Comparison of ENCODE assay signal across 8 mouse cellular contexts in the genomic region with DNA sequence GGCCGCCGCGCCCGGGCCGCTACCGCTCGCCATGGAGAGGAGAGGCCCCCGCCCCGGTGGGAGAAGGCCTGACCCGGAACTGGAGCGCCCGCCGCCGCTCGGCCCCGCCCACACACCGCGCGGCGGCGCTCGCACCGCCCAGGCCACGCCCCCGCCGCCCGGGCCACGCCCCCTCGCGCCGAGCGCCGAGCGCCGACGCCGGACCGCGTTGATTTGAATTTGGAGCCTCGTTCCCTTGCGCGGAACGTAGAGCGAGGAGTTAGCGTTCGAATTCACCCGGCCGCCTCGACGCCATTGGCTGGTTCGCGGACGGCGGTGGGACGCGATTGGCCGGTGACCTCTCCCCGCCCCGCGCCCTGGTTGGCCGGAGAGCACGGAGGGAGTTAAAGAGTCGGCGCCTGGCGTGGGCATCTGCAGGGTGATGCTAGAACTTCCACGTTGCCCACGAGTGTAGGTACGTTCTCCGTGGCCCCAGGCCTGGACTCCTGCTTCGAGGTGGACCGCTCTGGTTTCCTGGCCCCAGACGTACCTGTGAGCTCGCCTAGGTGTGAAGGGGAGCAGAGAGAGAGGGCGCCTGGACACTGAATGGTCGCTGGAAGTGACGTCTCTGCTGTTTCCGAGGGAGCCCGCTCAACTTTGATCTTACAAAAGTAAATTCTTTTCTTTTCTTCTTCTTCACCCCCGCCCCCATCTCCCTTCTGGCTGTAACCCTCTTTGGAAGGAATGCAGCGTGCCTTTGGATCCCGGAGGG. TPM values are rescaled to one million over a fixed set of nuclear protein-coding genes. Genes with fewer than 3 reads are reported as not detected.
DNase-seq lines count a peak whose midpoint lies in the region; ATAC-seq and TF ChIP-seq lines count a peak whose summit lies in the region.

A gene (minus strand): TSS at position 104 of the 751 bp plus-strand sequence.
A gene (plus strand): TSS at position 192 of the 751 bp plus-strand sequence.

- no peaks in the 10 kb centered on the region for H3K27me3 ChIP-seq in MEL (ENCODE audit: control insufficient read depth in 1 of 2, insufficient read depth in 2 of 2, low read length in 2 of 2)
- H3K27me3 ChIP-seq in cerebellum, adult 2 months (ENCODE audit: control insufficient read depth, insufficient read depth, low read length): no peaks in the 10 kb centered on the region
- H3K27me3 ChIP-seq in lung, embryonic 16.5 days (ENCODE audit: control insufficient read depth, insufficient read depth, low read depth, low read length): no peaks in the 10 kb centered on the region

- peaks cover 11 to 36% of the 10 kb centered on the region in 2 experiments for H3K36me3 ChIP-seq in MEL (ENCODE audit: control insufficient read depth in 1 of 2, insufficient read depth in 2 of 2, low read length in 2 of 2)
- 0 out of 2 replicates have a peak, but pooled peaks cover under 1% of the 10 kb centered on the region for H3K36me3 ChIP-seq in lung, embryonic 16.5 days (ENCODE audit: control insufficient read depth, insufficient read depth, low read length)

- H3K4me1 ChIP-seq in MEL (ENCODE audit: control insufficient read depth in 1 of 2, insufficient read depth in 2 of 2, low read length in 2 of 2): peaks cover 13 to 27% of the 10 kb centered on the region in 2 experiments
- peaks cover 8% of the 10 kb centered on the region for H3K4me1 ChIP-seq in cerebellum, adult 2 months (ENCODE audit: control insufficient read depth, insufficient read depth, low read length)
- H3K4me1 ChIP-seq in lung, embryonic 16.5 days (replicated peaks; ENCODE audit: control insufficient read depth, insufficient read depth, low read length): peaks cover 17% of the 10 kb centered on the region

- TF ChIP-seq POLR2A in MEL (IDR thresholded peaks at IDR 0.05; ENCODE audit: control insufficient read depth in 1 of 2, insufficient read depth in 1 of 2, low read depth in 1 of 2, low read length in 2 of 2, poor library complexity in 1 of 2): peak in 1 of 2 experiments; percentile 93; a peak in 3 of 4 replicates
- TF ChIP-seq POLR2A in cerebellum, adult 2 months (IDR thresholded peaks at IDR 0.05; ENCODE audit: borderline replicate concordance, insufficient read depth, low read length): 0 out of 2 replicates have a peak, but pooled peaks have one; percentile 29

- no peak for TF ChIP-seq CTCF in MEL (IDR thresholded peaks at IDR 0.05 in 2 of 3, conservative IDR thresholded peaks at IDR 0.05 in 1 of 3; ENCODE audit: control insufficient read depth in 1 of 3, insufficient read depth in 1 of 3, low read depth in 2 of 3, low read length in 3 of 3, poor library complexity in 1 of 3, severe bottlenecking in 1 of 3)
- no peak for TF ChIP-seq CTCF in cerebellum, adult 2 months (IDR thresholded peaks at IDR 0.05; ENCODE audit: borderline replicate concordance, insufficient read depth, low read depth, low read length)

- peaks cover 63% of the 10 kb centered on the region for H3K79me2 ChIP-seq in MEL (ENCODE audit: control insufficient read depth, insufficient read depth, low read length, poor library complexity)

- peak in 1 of 2 experiments; percentile 5; a peak in 1 of 4 replicates for TF ChIP-seq EP300 in MEL (IDR thresholded peaks at IDR 0.05; ENCODE audit: low read depth in 1 of 2, low read length in 2 of 2)

- H3K4me2 ChIP-seq in lung, embryonic 16.5 days (ENCODE audit: low read depth, low read length): peak within 1 kb of the TSS; percentile 74

- H3K9me3 ChIP-seq in MEL (replicated peaks; ENCODE audit: insufficient read depth, low read length): no peaks in the 10 kb centered on the region
- H3K9me3 ChIP-seq in lung, embryonic 16.5 days (ENCODE audit: control insufficient read depth, low read length): no peaks in the 10 kb centered on the region

- ATAC-seq in hematopoietic stem cell, adult 5-6 weeks (replicated peaks in 1 of 2; ENCODE audit: insufficient read depth in 1 of 2, low FRiP score in 2 of 2, low TSS enrichment in 1 of 2, low read depth in 1 of 2, poor library complexity in 2 of 2, severe bottlenecking in 2 of 2): peak; percentile 82 to 91
- peak; percentile 96 for ATAC-seq in lung, embryonic 16.5 days (ENCODE audit: low read depth)

- H3K27ac ChIP-seq in MEL (ENCODE audit: control insufficient read depth, low read depth, low read length): peak within 1 kb of the TSS; percentile 93
- H3K27ac ChIP-seq in cerebellum, adult 2 months (ENCODE audit: insufficient read depth, low read length): peak within 1 kb of the TSS; percentile 45
- peak within 1 kb of the TSS; percentile 94 for H3K27ac ChIP-seq in lung, embryonic 16.5 days (ENCODE audit: low read length)

- no peak for TF ChIP-seq RAD21 in MEL (IDR thresholded peaks at IDR 0.05; ENCODE audit: low read depth, low read length)

- H3K4me3 ChIP-seq in MEL (ENCODE audit: control insufficient read depth in 1 of 2, insufficient read depth in 1 of 2, low read depth in 2 of 2, low read length in 2 of 2): peak within 1 kb of the TSS; percentile 94 to 97
- H3K4me3 ChIP-seq in cerebellum, adult 2 months (replicated peaks; ENCODE audit: insufficient read depth, low read depth, low read length): peak within 1 kb of the TSS; percentile 99
- H3K4me3 ChIP-seq in lung, embryonic 16.5 days (ENCODE audit: low read length): peak within 1 kb of the TSS; percentile 98

- under 1% methylated on average over 80 of the region's 81 CpGs for WGBS in cerebellum, adult 2 months
- 0% methylated on average over 34 of the region's 81 CpGs for WGBS in lung, embryonic 16.5 days

- H3K9ac ChIP-seq in MEL (ENCODE audit: control insufficient read depth, low read depth, low read length, poor library complexity, severe bottlenecking): peak within 1 kb of the TSS; percentile 91
- peak within 1 kb of the TSS; percentile 99 for H3K9ac ChIP-seq in lung, embryonic 16.5 days (ENCODE audit: low read length)

- DNase-seq in MEL (ENCODE audit: low read depth, low spot score): peak; percentile 96
- DNase-seq in cerebellum, adult 2 months: peak; percentile 94
- DNase-seq in forelimb bud, embryonic 11.5 days (ENCODE audit: low read depth, low spot score): peak; percentile 93
- peak; percentile 56 for DNase-seq in layer of hippocampus, adult 9-10 months (ENCODE audit: low spot score)
- peak; percentile 81 for DNase-seq in ovary, postnatal 10 days (ENCODE audit: low spot score)
- peak; percentile 91 to 93 for DNase-seq in thymus, postnatal 10 days (ENCODE audit: low spot score in 2 of 2)

TF ChIP-seq in MEL, 35 proteins besides CTCF, POLR2A, EP300 and RAD21 (continues in another document):
- TF ChIP-seq NRF1 (IDR thresholded peaks at IDR 0.05; ENCODE audit: insufficient read depth, low read depth, low read length, poor library complexity, severe bottlenecking) (peak; percentile 40; the same call in 1 of the 2 replicates), TCF12 (IDR thresholded peaks at IDR 0.05; ENCODE audit: low read depth, low read length) (0 out of 2 replicates have a peak, but pooled peaks have one; percentile 23), GATA1 (IDR thresholded peaks at IDR 0.05; ENCODE audit: low read depth, low read length) (no peak), ZMIZ1 (IDR thresholded peaks at IDR 0.05; ENCODE audit: low read depth, low read length) (peak; percentile 63; the same call in 1 of the 2 replicates), TBP (IDR thresholded peaks at IDR 0.05; ENCODE audit: low read depth, low read length) (0 out of 2 replicates have a peak, but pooled peaks have one; percentile 42), MAFK (IDR thresholded peaks at IDR 0.05; ENCODE audit: borderline replicate concordance, low read depth, low read length) (no peak), MYC (IDR thresholded peaks at IDR 0.05; ENCODE audit: low read depth, low read length) (0 out of 2 replicates have a peak, but pooled peaks have one; percentile 40), ZC3H11A (IDR thresholded peaks at IDR 0.05; ENCODE audit: low read depth, low read length) (no peak), RCOR1 (IDR thresholded peaks at IDR 0.05; ENCODE audit: low read depth, low read length) (no peak), TAL1 (IDR thresholded peaks at IDR 0.05; ENCODE audit: low read length) (no peak), MYB (IDR thresholded peaks at IDR 0.05; ENCODE audit: low read depth, low read length) (no peak), HCFC1 (IDR thresholded peaks at IDR 0.05; ENCODE audit: low read depth, low read length) (peak; percentile 76), BHLHE40 (IDR thresholded peaks at IDR 0.05; ENCODE audit: borderline replicate concordance, low read depth, low read length) (no peak), ZKSCAN1 (IDR thresholded peaks at IDR 0.05; ENCODE audit: low read depth, low read length) (no peak), NELFE (IDR thresholded peaks at IDR 0.05; ENCODE audit: low read depth, low read length) (peak; percentile 81), ETS1 (IDR thresholded peaks at IDR 0.05; ENCODE audit: low read depth, low read length) (no peak), MEF2A (IDR thresholded peaks at IDR 0.05; ENCODE audit: extremely low read depth, insufficient replicate concordance, low read depth, low read length, poor library complexity, severe bottlenecking) (no peak), USF2 (IDR thresholded peaks at IDR 0.05; ENCODE audit: borderline replicate concordance in 1 of 2, insufficient read depth in 1 of 2, low read depth in 1 of 2, low read length in 2 of 2) (no peak), CHD2 (IDR thresholded peaks at IDR 0.05; ENCODE audit: low read length) (no peak), MXI1 (IDR thresholded peaks at IDR 0.05; ENCODE audit: low read depth, low read length) (no peak; the same call in 1 of the 2 replicates), JUND (IDR thresholded peaks at IDR 0.05; ENCODE audit: low read depth, low read length) (no peak), ELF1 (IDR thresholded peaks at IDR 0.05; ENCODE audit: low read depth, low read length) (peak; percentile 65), POLR2AphosphoS2 (IDR thresholded peaks at IDR 0.05; ENCODE audit: low read length) (peak; percentile 84), USF1 (IDR thresholded peaks at IDR 0.05; ENCODE audit: low read depth, low read length) (no peak)

RNA-seq across cellular contexts. Expression of the first gene that starts in this region (rescaled TPM):
- total RNA-seq in MEL (2012; rRNA removed): 16.4 and 17.5 TPM in 2 replicates
- 10 to 100 TPM in 1 of 2 experiments, not detected in 1; 42.3 TPM for polyA plus RNA-seq in MEL (2012; ENCODE audit: insufficient read depth in 1 of 2, insufficient read length in 2 of 2, low read depth in 1 of 2, low replicate concordance in 2 of 2, missing spikeins in 1 of 2)
- polyA plus RNA-seq in cerebellum, adult 2 months (2012; rRNA removed): 57.7 and 60.9 TPM in 2 replicates
- total RNA-seq in hematopoietic stem cell, adult 5-6 weeks (2017): 52.2 and 59.8 TPM in 2 replicates
- polyA plus RNA-seq in lung, embryonic 16.5 days (2015; fragmentation: Nextera tagmentation; extraction: Ambion mirVana): 63.5 and 68.2 TPM in 2 replicates

RNA-seq across cellular contexts. Expression of the second gene that starts in this region (rescaled TPM):
- total RNA-seq in MEL (2012; rRNA removed): 32.6 and 35.8 TPM in 2 replicates
- 10 to 100 TPM; 44.9 to 71.2 TPM for polyA plus RNA-seq in MEL (2012; ENCODE audit: insufficient read depth in 1 of 2, insufficient read length in 2 of 2, low read depth in 1 of 2, low replicate concordance in 2 of 2, missing spikeins in 1 of 2)
- 4.2 and 4.3 TPM in 2 replicates for polyA plus RNA-seq in cerebellum, adult 2 months (2012; rRNA removed)
- total RNA-seq in hematopoietic stem cell, adult 5-6 weeks (2017): 42.1 and 44.4 TPM in 2 replicates
- 71.3 and 72.4 TPM in 2 replicates for polyA plus RNA-seq in lung, embryonic 16.5 days (2015; fragmentation: Nextera tagmentation; extraction: Ambion mirVana)

Comparison
In these comparisons a context has a peak if more than half of its experiments do, and no peak if none do; other contexts are left out.
1. Peak in every context shown above with its lines: DNase-seq, ATAC-seq, H3K4me3 ChIP-seq and H3K27ac ChIP-seq.